Mouse (Mus musculus) spleen, postnatal 4 days (tissue): ENCODE measurements around the gene Pard6b.
A peak's percentile ranks its signal among the peaks of the same experiment; 100 is the strongest.

Experiments used
- DNase-seq, 2 experiments: peaks; one replicate each; pipeline ENCODE4 v3.0.0; 2022; ENCODE audit warnings: low spot score in 2 of 2

Gene Pard6b

GRCm38 (mm10) chr2:168059200-168059790, 21.5 kb upstream of the Pard6b start:
- DNase-seq, result no peak

DNA sequence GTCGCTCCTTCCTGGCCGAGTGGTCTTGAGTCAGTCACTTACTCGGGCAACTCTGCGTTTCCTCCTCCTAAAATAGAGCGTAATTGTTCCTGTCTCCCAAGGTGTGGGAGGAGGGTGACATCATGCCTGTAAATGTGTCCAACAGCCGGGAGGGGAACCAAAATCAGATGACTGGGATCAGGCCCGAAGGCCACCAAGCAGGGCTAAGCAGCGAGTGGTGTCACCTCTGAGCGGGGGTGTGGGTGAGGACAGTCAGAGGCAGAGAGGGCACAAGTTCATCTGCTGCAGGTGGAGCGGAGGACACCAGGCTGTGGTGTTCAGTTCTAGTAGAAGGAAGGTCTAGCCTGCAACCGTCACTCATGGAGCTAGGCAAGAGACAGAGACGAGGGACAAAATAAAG, 17.1 kb upstream of the Pard6b start:
- DNase-seq, result no peak

DNA sequence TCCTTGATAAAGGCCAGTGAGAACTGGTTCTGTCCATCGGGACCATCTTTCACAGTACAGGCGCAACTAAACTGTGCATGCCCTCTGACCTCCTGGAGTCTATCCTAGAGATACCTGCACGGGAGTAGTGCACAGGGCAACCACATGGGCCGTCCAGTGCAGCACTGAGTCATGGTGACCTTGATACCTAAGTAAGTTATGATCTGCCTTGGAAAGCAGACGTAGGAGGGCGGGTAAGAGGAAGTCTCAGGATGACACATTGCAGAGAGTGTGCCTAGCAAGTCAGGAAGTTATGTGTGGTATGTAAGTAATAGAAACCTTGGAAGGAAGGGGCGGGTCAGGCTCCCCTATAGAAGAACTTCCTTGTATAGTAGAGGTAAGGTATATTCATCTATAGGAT, 15.3 kb upstream of the Pard6b start:
- DNase-seq, result no peak

- no peak for DNase-seq
Measured at GRCm38 (mm10) chr2:168066783-168067182, 14.0 kb upstream of the Pard6b start.

GRCm38 (mm10) chr2:168070425-168070824, 10.4 kb upstream of the Pard6b start:
- DNase-seq, result no peak

DNA sequence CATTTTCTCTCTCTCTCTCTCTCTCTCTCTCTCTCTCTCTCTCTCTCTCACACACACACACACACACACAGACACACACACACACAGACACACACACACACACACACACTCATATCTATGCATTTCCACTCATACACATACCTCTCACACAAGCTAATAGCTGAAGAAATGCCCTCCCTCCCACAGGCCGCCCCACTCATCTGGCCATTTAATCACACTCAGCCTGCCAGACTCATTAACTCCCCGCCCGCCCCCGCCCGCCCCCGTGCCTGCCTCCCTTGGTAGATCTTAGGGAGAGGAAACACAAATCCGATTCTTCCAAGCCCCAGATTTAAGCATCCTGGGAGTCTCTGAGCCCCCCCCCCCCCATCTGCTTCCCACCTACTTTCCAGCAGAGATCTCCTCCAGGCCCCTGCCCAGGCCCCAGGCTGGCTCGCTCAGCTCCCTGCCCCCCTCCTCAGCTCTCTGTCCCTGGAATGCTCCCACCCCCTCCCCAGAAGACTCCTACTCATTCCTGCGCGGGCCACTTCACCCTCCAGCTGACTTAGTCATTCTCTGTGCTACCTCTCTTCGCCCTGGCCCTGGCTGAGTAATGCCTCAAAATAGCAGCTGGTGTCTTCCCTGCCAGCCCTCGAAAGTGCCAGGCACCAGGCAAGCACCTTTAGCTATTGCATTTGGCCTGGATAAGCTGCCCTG, 8.2 kb upstream of the Pard6b start:
- DNase-seq, result no peak

DNA sequence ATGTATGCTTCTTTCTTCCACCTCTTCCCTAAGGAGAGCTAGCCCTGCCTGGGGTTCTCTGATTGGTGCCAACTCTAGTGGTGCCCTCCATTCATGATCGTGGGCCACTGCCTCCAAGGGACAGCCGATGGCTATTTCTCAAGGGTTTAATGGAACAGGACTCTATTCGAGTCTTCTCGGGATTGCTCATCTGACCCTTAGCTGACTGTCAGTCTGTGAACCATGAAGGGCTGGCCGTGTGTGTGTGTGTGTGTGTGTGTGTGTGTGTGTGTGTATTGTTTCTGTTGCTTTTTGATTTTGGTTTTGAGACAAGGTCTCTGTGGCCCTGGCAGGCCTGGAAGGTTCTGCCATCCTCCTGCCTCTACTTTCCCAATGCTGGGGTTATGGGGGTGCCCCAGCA, 7.1 kb upstream of the Pard6b start:
- DNase-seq, result no peak

- DNase-seq, result no peak
Measured at GRCm38 (mm10) chr2:168074457-168074856, 6.3 kb upstream of the Pard6b start.

DNA sequence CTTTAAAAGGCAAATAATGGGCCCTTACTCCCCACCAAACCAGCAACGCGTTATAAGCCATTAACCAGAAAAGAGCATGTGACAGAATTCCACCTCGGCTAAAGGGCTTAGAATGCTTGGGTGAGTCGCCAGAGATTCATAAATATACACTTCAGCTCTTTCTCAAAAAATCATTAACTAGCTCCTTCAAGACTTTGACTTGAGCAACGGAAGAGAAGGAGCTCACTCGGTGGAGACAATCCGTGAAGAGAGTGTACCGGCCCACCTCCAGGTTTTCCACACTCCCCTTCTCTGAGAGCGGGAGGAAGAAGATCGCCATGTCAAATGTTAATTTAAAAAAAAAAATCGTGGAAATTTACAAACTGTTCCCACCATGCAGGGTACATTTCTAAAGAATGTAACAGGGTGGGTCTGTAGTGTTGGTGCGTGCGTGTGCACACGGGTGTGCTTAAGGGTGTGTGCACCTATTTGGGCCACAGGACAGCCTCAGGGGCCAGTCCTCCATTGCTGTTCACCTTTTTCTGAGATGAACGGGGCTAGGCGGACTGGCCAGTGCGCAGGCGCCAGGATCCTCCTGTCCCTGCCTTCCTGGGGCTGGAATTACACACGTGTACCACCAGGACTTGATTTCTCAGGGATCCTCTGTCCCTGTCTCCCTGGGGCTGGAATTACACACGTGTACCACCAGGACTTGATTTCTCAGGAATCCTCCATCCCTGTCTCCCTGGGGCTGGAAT, 3.8 kb upstream of the Pard6b start:
- DNase-seq, result no peak

DNA sequence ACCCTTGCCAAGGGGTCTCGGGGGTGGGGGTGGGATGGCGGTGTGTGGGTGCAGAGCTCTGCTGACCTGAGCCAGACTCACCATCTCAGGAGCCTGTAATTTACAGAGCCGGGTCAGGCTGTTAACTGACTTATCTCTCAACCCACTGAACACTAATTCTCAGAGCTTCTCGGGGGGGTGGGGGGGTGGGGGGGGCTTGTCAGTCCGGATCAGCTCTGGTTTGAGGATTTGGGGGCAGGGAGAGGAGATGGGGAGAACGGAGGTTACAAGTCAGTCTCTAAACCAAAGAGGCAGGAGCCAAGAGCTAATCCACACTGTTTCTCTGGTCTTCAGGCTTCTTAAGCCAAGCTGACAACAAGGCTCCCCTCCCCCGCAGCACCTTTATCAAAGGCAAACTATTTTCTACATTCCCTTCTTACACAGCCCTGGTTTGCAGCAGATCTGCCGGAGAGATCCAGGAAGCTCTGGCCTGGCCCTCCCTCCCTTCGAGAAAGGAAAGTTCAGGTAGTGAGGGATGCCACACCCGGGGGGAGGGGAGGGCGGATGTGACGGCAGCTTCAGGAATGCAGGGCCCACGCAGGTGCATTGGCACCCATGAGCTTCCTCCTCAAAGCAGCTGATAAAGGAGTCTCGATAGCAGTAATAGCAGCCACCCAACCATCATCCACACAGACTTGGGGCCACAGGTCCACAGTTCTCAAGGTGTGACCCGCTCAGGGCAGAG, 2.5 kb upstream of the Pard6b start:
- no peak for DNase-seq

DNA sequence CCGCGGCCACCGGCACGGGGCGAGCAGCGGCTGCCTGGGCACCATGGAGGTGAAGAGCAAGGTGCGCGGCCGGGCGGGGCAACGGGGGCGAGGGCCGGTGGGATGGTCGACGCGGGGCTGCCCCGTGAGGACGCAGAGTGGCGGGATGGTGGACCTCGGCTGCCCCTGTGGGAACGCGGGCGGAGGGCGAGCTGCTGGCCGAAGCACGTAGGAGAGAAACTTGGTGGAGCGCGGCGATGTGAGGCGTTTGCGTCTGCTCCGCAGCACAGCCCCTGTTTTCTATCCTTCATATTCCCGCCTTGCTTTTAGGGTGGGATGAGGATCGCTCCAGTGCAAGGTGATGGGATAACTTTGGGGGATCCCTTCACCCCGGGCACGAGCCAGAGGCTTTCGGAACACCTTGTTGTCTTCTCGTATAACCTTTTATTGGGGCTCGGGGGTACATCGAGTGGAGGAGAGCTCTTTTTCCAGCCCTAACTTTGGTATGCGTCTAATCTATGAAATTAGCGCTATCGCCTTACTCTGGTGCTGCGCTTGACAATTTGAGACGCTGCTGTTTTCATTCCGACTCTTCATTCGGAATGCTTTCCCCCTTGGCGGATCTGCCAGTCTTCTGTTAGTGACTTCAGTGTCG, 612 bp downstream of the Pard6b start:
- peak; percentile 18 to 76 for DNase-seq

DNA sequence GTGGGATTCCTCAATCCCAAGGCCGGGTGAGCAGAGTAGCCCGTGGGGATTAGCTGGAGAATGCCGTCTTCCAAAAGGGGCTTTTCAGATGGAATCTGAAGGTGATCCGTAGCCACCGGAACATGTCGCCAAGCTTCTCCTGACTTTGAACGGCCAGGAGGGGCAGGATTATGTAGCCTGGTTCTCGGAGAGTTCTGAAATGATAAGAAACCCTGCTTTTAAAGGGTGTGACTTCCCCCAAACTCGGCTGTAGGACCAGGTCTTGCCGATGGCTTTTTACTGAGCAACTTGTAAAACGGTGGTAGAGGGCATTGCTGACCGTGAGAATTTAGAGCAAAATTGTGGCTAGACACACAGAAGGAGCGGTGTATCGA, 1.1 kb downstream of the Pard6b start:
- DNase-seq, result no peak

DNA sequence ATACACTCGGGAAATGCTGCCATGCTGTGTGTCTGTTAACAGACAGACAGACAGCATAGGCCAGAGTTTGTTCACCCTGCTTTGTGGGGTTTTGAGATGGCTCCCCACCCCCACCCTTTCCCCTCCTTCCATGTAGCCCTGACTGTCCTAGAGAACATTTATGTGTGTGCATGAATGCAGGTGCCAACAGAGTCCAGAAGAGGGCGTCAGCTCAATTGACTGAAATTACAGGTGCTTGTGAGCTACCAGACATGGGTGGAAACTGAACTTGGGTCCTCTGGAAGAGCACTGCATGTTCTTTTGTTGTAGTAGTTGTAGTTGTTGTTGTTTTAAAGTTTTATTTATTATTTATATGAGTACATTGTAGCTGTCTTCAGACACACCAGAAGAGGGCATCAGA, 2.8 kb downstream of the Pard6b start:
- DNase-seq, result no peak

- DNase-seq, result no peak
Measured at GRCm38 (mm10) chr2:168084228-168084627, 3.4 kb downstream of the Pard6b start.

GRCm38 (mm10) chr2:168085621-168086265, 4.9 kb downstream of the Pard6b start:
- no peak for DNase-seq

DNA sequence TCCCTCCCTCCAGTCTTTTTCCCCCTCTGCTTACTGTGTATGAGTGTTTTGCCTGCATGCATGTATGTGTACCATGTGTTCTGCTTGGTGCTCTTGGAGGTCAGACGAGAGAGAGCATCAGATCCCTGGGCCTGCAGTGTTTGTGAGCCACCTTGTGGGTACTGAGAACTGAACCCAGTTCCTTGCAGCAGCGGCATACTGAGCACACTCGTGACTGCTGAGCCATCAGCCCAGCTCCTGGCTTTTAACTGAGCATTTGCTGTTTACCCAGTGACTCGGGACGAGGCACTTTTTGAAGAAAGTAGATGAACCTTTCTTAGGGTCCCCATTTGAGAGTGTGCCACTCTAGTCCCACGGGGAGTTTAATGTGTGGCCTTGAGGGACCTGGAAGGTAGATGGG, 5.5 kb downstream of the Pard6b start:
- no peak for DNase-seq

- DNase-seq, result no peak
Measured at GRCm38 (mm10) chr2:168086839-168087238, 6.0 kb downstream of the Pard6b start.

- DNase-seq, result no peak
Measured at GRCm38 (mm10) chr2:168091560-168091959, 10.8 kb downstream of the Pard6b start.

DNA sequence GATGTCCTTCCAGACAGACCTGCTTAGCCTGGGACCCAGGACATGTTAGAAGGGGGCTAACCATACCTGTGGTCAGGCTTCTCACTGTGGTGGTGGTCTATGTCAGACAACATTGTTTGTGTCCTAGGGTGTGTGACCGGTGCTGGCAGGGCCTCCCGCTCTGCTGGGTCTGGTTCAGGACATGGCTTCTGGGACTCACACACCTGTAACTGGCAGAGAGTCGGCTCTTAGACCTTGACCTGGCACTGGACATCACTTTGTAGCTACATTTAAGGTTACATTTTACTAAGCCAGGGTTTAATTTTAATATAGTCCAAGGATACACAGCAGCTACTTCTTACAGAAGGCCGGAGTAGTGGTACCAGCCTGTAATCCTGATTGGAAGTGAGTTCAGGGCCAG, 12.3 kb downstream of the Pard6b start:
- DNase-seq, result no peak

DNA sequence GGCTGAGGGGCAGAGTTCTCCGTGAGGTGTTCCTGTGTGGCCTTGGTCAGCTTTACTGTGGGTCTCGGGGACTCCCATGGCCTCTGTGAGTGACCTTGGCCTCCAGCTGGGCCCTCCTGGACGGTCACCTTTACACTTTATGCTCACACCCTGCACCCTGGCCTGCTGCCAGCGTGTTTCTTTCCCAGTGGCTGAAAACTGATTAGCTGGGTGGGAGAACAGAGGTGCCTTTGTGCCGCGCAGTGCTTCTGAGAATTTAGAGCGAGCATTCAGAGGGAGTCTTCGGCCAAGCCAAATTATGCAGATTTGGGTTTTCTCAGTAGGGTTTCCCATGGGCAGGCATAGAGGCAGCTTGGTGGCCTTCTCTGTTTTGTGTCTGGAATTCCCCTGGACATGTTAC, 14.3 kb downstream of the Pard6b start:
- no peak for DNase-seq

DNA sequence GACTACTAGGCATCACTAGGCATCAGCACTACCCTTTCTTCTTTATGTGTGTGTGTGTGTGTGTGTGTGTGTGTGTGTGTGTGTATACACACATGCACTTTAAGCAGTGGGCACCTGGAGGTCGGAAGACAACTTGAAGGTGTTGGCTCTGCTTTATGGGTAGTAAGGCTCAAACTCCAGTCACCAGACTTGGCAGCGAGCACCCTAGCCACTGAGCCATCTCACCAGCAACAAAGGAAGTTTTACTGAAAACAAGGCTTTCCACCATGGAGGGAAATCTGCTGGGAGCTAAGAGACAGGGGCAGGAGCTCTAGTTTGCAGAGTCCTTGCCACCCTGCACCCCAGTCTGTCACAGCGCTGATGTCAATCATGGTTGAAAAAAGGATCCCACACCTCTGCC, 15.7 kb downstream of the Pard6b start:
- no peak for DNase-seq

- DNase-seq, result peak in 1 of 2 experiments; percentile 50
Measured at GRCm38 (mm10) chr2:168098040-168098439, 17.2 kb downstream of the Pard6b start.
